Mouse (Mus musculus): ENCODE results near the gene Cald1.

DNA sequence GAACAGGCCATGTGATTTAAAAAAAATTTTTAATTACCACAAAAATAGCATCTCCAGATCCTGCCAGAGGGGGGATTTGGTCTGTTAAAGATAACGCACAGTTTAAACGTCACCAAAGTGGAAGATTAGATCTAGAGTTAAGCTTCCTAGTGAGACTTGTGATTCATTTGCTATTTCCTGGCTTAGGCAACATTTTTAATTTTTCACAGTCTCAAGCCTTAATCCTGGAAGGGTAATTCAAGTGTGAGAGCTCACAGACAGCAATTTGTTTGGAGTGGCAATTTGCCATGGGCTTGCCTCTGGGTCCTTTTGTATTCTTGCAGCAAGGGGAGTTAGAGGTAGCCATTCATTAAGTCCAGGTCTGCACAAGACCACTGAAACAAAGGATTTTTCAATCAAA is 40.4 kb downstream of the Cald1 start:
- TF ChIP-seq CTCF (conservative IDR thresholded peaks at IDR 0.05; ENCODE audit: low read length) (no peak), POU5F1 (IDR thresholded peaks at IDR 0.05; ENCODE audit: borderline replicate concordance, low read length) (no peak), NANOG (IDR thresholded peaks at IDR 0.05; ENCODE audit: borderline replicate concordance, low read length) (no peak)
